Mouse (Mus musculus): ENCODE results near the gene Ppp1r9a. TPM values are rescaled to one million over a fixed set of nuclear protein-coding genes. Genes with fewer than 3 reads are reported as not detected.

Ppp1r9a gene
- polyA plus RNA-seq, 1 experiment from 2014 or later: 21.3 TPM

- Histone ChIP-seq H3K27me3 (replicated peaks; ENCODE audit: control insufficient read depth, insufficient read depth, low read length) (no peaks in the 10 kb centered on the region), H3K4me3 (ENCODE audit: low read depth, low read length) (no peak overlapping the region), H3K9me3 (replicated peaks; ENCODE audit: control insufficient read depth, low read length) (no peaks in the 10 kb centered on the region), H3K4me2 (ENCODE audit: low read length) (no peak overlapping the region), H3K27ac (ENCODE audit: low read depth, low read length) (no peak overlapping the region), H3K36me3 (ENCODE audit: control insufficient read depth, insufficient read depth, low read length) (no peaks in the 10 kb centered on the region), H3K4me1 (ENCODE audit: control insufficient read depth, insufficient read depth, low read length) (peaks cover 7% of the 10 kb centered on the region; the same call in 1 of the 2 replicates), H3K9ac (ENCODE audit: low read length) (no peak overlapping the region)
- no peak for DNase-seq (ENCODE audit: low spot score)
- no peak for ATAC-seq
- WGBS: 87% methylated on average over 6 of the region's 6 CpGs
Measured at GRCm38 (mm10) chr6:5006283-5006946, 103.7 kb downstream of the Ppp1r9a start.

DNA sequence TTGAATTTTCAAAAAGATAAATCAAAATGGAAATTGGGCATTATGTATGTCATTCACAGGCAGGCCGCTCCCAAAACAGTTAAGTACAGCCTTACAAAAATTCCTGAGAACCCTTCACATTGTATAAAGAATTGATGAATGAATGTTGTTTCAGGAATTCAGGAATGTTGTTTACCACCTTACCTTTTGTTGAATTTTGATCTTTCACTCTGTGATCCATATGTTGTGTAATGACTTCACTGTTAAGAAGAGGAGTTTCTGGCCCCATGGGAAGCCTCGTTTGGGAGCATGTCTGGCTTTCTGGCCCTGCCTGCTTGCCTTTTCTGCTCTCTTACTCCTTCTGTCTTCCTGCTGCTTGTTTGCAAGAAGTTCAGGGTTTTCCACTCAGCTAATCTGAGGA is 105.4 kb downstream of the Ppp1r9a start:
- no peaks in the 10 kb centered on the region for H3K9me3 ChIP-seq (replicated peaks; ENCODE audit: control insufficient read depth, low read length)
- ATAC-seq (no peak), DNase-seq (ENCODE audit: low spot score) (no peak)
- no peak overlapping the region for H3K27ac ChIP-seq (ENCODE audit: low read depth, low read length)
- no peaks in the 10 kb centered on the region for H3K27me3 ChIP-seq (replicated peaks; ENCODE audit: control insufficient read depth, insufficient read depth, low read length)
- WGBS: 49% methylated on average over 2 of the region's 2 CpGs
- no peak overlapping the region for H3K9ac ChIP-seq (ENCODE audit: low read length)
- H3K4me1 ChIP-seq (ENCODE audit: control insufficient read depth, insufficient read depth, low read length): peaks cover 16% of the 10 kb centered on the region; the same call in 1 of the 2 replicates
- H3K4me3 ChIP-seq (ENCODE audit: low read depth, low read length): no peak overlapping the region
- H3K4me2 ChIP-seq (ENCODE audit: low read length): no peak overlapping the region
- no peaks in the 10 kb centered on the region for H3K36me3 ChIP-seq (ENCODE audit: control insufficient read depth, insufficient read depth, low read length)

- no peaks in the 10 kb centered on the region for H3K9me3 ChIP-seq (replicated peaks; ENCODE audit: control insufficient read depth, low read length)
- DNase-seq (ENCODE audit: low spot score): no peak
- ATAC-seq: no peak
- H3K4me1 ChIP-seq (ENCODE audit: control insufficient read depth, insufficient read depth, low read length): peaks cover 16% of the 10 kb centered on the region; the same call in 1 of the 2 replicates
- 82% methylated on average over 15 of the region's 15 CpGs for WGBS
- no peaks in the 10 kb centered on the region for H3K36me3 ChIP-seq (ENCODE audit: control insufficient read depth, insufficient read depth, low read length)
- no peak overlapping the region for H3K27ac ChIP-seq (ENCODE audit: low read depth, low read length)
- H3K27me3 ChIP-seq (replicated peaks; ENCODE audit: control insufficient read depth, insufficient read depth, low read length): no peaks in the 10 kb centered on the region
- no peak overlapping the region for H3K4me3 ChIP-seq (ENCODE audit: low read depth, low read length)
- H3K9ac ChIP-seq (ENCODE audit: low read length): no peak overlapping the region
- no peak overlapping the region for H3K4me2 ChIP-seq (ENCODE audit: low read length)
Measured at GRCm38 (mm10) chr6:5008603-5009002, 105.9 kb downstream of the Ppp1r9a start.

- no peak overlapping the region for H3K4me2 ChIP-seq (ENCODE audit: low read length)
- peak; percentile 27 for DNase-seq (ENCODE audit: low spot score)
- no peaks in the 10 kb centered on the region for H3K9me3 ChIP-seq (replicated peaks; ENCODE audit: control insufficient read depth, low read length)
- H3K9ac ChIP-seq (ENCODE audit: low read length): no peak overlapping the region
- ATAC-seq: peak; percentile 57
- no peaks in the 10 kb centered on the region for H3K27me3 ChIP-seq (replicated peaks; ENCODE audit: control insufficient read depth, insufficient read depth, low read length)
- H3K36me3 ChIP-seq (ENCODE audit: control insufficient read depth, insufficient read depth, low read length): no peaks in the 10 kb centered on the region
- no peak overlapping the region for H3K4me3 ChIP-seq (ENCODE audit: low read depth, low read length)
- no peak overlapping the region for H3K27ac ChIP-seq (ENCODE audit: low read depth, low read length)
- 7% methylated on average over 11 of the region's 11 CpGs for WGBS
- peaks cover 16% of the 10 kb centered on the region; the same call in 1 of the 2 replicates for H3K4me1 ChIP-seq (ENCODE audit: control insufficient read depth, insufficient read depth, low read length)
Measured at GRCm38 (mm10) chr6:5010553-5011416, 108.1 kb downstream of the Ppp1r9a start.

GRCm38 (mm10) chr6:5012794-5013193 is 110.1 kb downstream of the Ppp1r9a start:
- no peak for ATAC-seq
- no peak overlapping the region for H3K9ac ChIP-seq (ENCODE audit: low read length)
- no peaks in the 10 kb centered on the region for H3K36me3 ChIP-seq (ENCODE audit: control insufficient read depth, insufficient read depth, low read length)
- no peaks in the 10 kb centered on the region for H3K27me3 ChIP-seq (replicated peaks; ENCODE audit: control insufficient read depth, insufficient read depth, low read length)
- H3K4me3 ChIP-seq (ENCODE audit: low read depth, low read length): no peak overlapping the region
- DNase-seq (ENCODE audit: low spot score): no peak
- WGBS: 7% methylated on average over 4 of the region's 4 CpGs
- no peak overlapping the region for H3K27ac ChIP-seq (ENCODE audit: low read depth, low read length)
- H3K9me3 ChIP-seq (replicated peaks; ENCODE audit: control insufficient read depth, low read length): no peaks in the 10 kb centered on the region
- no peak overlapping the region for H3K4me2 ChIP-seq (ENCODE audit: low read length)
- H3K4me1 ChIP-seq (ENCODE audit: control insufficient read depth, insufficient read depth, low read length): peaks cover 16% of the 10 kb centered on the region; the same call in 1 of the 2 replicates

- Histone ChIP-seq H3K9me3 (replicated peaks; ENCODE audit: control insufficient read depth, low read length) (no peaks in the 10 kb centered on the region), H3K27me3 (replicated peaks; ENCODE audit: control insufficient read depth, insufficient read depth, low read length) (no peaks in the 10 kb centered on the region), H3K9ac (ENCODE audit: low read length) (no peak overlapping the region), H3K4me3 (ENCODE audit: low read depth, low read length) (no peak overlapping the region), H3K36me3 (ENCODE audit: control insufficient read depth, insufficient read depth, low read length) (no peaks in the 10 kb centered on the region), H3K4me2 (ENCODE audit: low read length) (no peak overlapping the region), H3K4me1 (ENCODE audit: control insufficient read depth, insufficient read depth, low read length) (peaks cover 16% of the 10 kb centered on the region; the same call in 1 of the 2 replicates), H3K27ac (ENCODE audit: low read depth, low read length) (no peak overlapping the region)
- DNase-seq (ENCODE audit: low spot score): no peak
- 92% methylated on average over 6 of the region's 6 CpGs for WGBS
- ATAC-seq: no peak
Measured at GRCm38 (mm10) chr6:5014567-5014966, 111.8 kb downstream of the Ppp1r9a start.

GRCm38 (mm10) chr6:5015173-5015572 is 112.5 kb downstream of the Ppp1r9a start:
- no peaks in the 10 kb centered on the region for H3K27me3 ChIP-seq (replicated peaks; ENCODE audit: control insufficient read depth, insufficient read depth, low read length)
- ATAC-seq (no peak), DNase-seq (ENCODE audit: low spot score) (no peak)
- H3K4me3 ChIP-seq (ENCODE audit: low read depth, low read length): no peak overlapping the region
- no peak overlapping the region for H3K4me2 ChIP-seq (ENCODE audit: low read length)
- peaks cover 16% of the 10 kb centered on the region; the same call in 1 of the 2 replicates for H3K4me1 ChIP-seq (ENCODE audit: control insufficient read depth, insufficient read depth, low read length)
- H3K9ac ChIP-seq (ENCODE audit: low read length): no peak overlapping the region
- H3K27ac ChIP-seq (ENCODE audit: low read depth, low read length): no peak overlapping the region
- WGBS: 61% methylated on average over 2 of the region's 2 CpGs
- H3K36me3 ChIP-seq (ENCODE audit: control insufficient read depth, insufficient read depth, low read length): no peaks in the 10 kb centered on the region
- no peaks in the 10 kb centered on the region for H3K9me3 ChIP-seq (replicated peaks; ENCODE audit: control insufficient read depth, low read length)

GRCm38 (mm10) chr6:5017945-5018511 is 115.3 kb downstream of the Ppp1r9a start:
- ATAC-seq (no peak), DNase-seq (ENCODE audit: low spot score) (no peak)
- Histone ChIP-seq H3K27me3 (replicated peaks; ENCODE audit: control insufficient read depth, insufficient read depth, low read length) (no peaks in the 10 kb centered on the region), H3K4me3 (ENCODE audit: low read depth, low read length) (no peak overlapping the region), H3K27ac (ENCODE audit: low read depth, low read length) (no peak overlapping the region), H3K4me1 (ENCODE audit: control insufficient read depth, insufficient read depth, low read length) (peaks cover under 1% of the 10 kb centered on the region; the same call in 1 of the 2 replicates), H3K9ac (ENCODE audit: low read length) (no peak overlapping the region), H3K36me3 (ENCODE audit: control insufficient read depth, insufficient read depth, low read length) (no peaks in the 10 kb centered on the region), H3K9me3 (replicated peaks; ENCODE audit: control insufficient read depth, low read length) (no peaks in the 10 kb centered on the region), H3K4me2 (ENCODE audit: low read length) (no peak overlapping the region)
- 93% methylated on average over 6 of the region's 6 CpGs for WGBS

All from forebrain, embryonic 14.5 days (tissue).